Mouse (Mus musculus) frontal cortex, postnatal 14 days (tissue): ENCODE measurements around the gene Mypn.
A peak's percentile ranks its signal among the peaks of the same experiment; 100 is the strongest.

ENCODE experiments used
- DNase-seq, 2 experiments: peaks; one replicate each; pipeline ENCODE4 v3.0.0; 2022; ENCODE audit warnings: low spot score in 2 of 2

Gene Mypn

GRCm38 (mm10) chr10:63100657-63101056 lies 103.1 kb downstream of the Mypn start:
- no peak for DNase-seq

- peak; percentile 27 to 53 for DNase-seq
Observed at GRCm38 (mm10) chr10:63099941-63100562, 103.7 kb downstream of the Mypn start.

GRCm38 (mm10) chr10:63099521-63099920 lies 104.2 kb downstream of the Mypn start, which contains the start of gene Atoh7:
Gene Atoh7, plus strand, starts transcription at chr10:63099651.
- peak in 1 of 2 experiments; percentile 19 for DNase-seq

- DNase-seq, result no peak
Observed at GRCm38 (mm10) chr10:63098191-63098590, 105.6 kb downstream of the Mypn start.

- no peak for DNase-seq
Observed at GRCm38 (mm10) chr10:63096757-63097156, 107.0 kb downstream of the Mypn start.

GRCm38 (mm10) chr10:63092616-63093550 lies 110.9 kb downstream of the Mypn start:
- DNase-seq, result no peak

- no peak for DNase-seq
Observed at GRCm38 (mm10) chr10:63091915-63092314, 111.8 kb downstream of the Mypn start.

GRCm38 (mm10) chr10:63089758-63090571 lies 113.8 kb downstream of the Mypn start:
- DNase-seq, result no peak

- DNase-seq, result no peak
Observed at GRCm38 (mm10) chr10:63089103-63089757, 114.5 kb downstream of the Mypn start.

GRCm38 (mm10) chr10:63086304-63086703 lies 117.4 kb downstream of the Mypn start:
- DNase-seq, result no peak

- DNase-seq, result peak; percentile 42 to 73
Observed at GRCm38 (mm10) chr10:63065988-63066387, 137.8 kb downstream of the Mypn start.
